Mouse (Mus musculus): Measurements from ENCODE around the gene Acaca. TPM values are rescaled to one million over a fixed set of nuclear protein-coding genes. Genes with fewer than 3 reads are reported as not detected.

Acaca gene
- polyA plus RNA-seq, 1 experiment, result 49.9 TPM

GRCm38 (mm10) chr11:84410879-84411641 is 281.6 kb downstream of the Acaca start:
- Histone ChIP-seq H3K27me3 (ENCODE audit: control insufficient read depth, insufficient read depth, insufficient read length) (no peaks in the 10 kb centered on the region), H3K36me3 (ENCODE audit: control insufficient read depth, insufficient read depth) (no peaks in the 10 kb centered on the region), H3K4me2 (ENCODE audit: low read depth) (no peak overlapping the region), H3K79me2 (ENCODE audit: control insufficient read depth, insufficient read depth) (no peaks in the 10 kb centered on the region), H3K4me3 (no peak overlapping the region), H3ac (ENCODE audit: control insufficient read depth, insufficient read length) (no peak overlapping the region)
- TF ChIP-seq MAX (IDR thresholded peaks at IDR 0.05; ENCODE audit: low read depth) (no peak), E2F4 (IDR thresholded peaks at IDR 0.05; ENCODE audit: insufficient read depth) (no peak), POLR2A (IDR thresholded peaks at IDR 0.05; ENCODE audit: insufficient read length, low read depth) (no peak), MYOG (IDR thresholded peaks at IDR 0.05; ENCODE audit: control insufficient read depth in 1 of 3, insufficient read depth in 1 of 3, insufficient read length in 2 of 3, low read depth in 2 of 3) (no peak), CEBPB (IDR thresholded peaks at IDR 0.05; ENCODE audit: insufficient read depth, poor library complexity, severe bottlenecking) (no peak), SRF (IDR thresholded peaks at IDR 0.05; ENCODE audit: control insufficient read depth, insufficient read length, low read depth) (no peak), TCF12 (IDR thresholded peaks at IDR 0.05; ENCODE audit: insufficient read depth, poor library complexity, severe bottlenecking) (no peak), TCF3 (IDR thresholded peaks at IDR 0.05; ENCODE audit: insufficient read length, low read depth) (no peak), MYOD1 (IDR thresholded peaks at IDR 0.05; ENCODE audit: control insufficient read depth in 1 of 3, insufficient read length in 2 of 3, low read depth in 2 of 3) (no peak), REST (IDR thresholded peaks at IDR 0.05; ENCODE audit: insufficient read depth, insufficient read length) (no peak), POLR2AphosphoS2 (IDR thresholded peaks at IDR 0.05; ENCODE audit: insufficient read length, low read depth) (no peak), USF1 (IDR thresholded peaks at IDR 0.05; ENCODE audit: low read depth) (no peak)

- Histone ChIP-seq H3K36me3 (ENCODE audit: control insufficient read depth, insufficient read depth) (no peaks in the 10 kb centered on the region), H3K79me2 (ENCODE audit: control insufficient read depth, insufficient read depth) (no peaks in the 10 kb centered on the region), H3K4me3 (no peak overlapping the region), H3ac (ENCODE audit: control insufficient read depth, insufficient read length) (no peak overlapping the region), H3K27me3 (ENCODE audit: control insufficient read depth, insufficient read depth, insufficient read length) (no peaks in the 10 kb centered on the region), H3K4me2 (ENCODE audit: low read depth) (no peak overlapping the region)
- TF ChIP-seq E2F4 (IDR thresholded peaks at IDR 0.05; ENCODE audit: insufficient read depth) (no peak), POLR2A (IDR thresholded peaks at IDR 0.05; ENCODE audit: insufficient read length, low read depth) (no peak), MYOD1 (IDR thresholded peaks at IDR 0.05; ENCODE audit: control insufficient read depth in 1 of 3, insufficient read length in 2 of 3, low read depth in 2 of 3) (no peak), SRF (IDR thresholded peaks at IDR 0.05; ENCODE audit: control insufficient read depth, insufficient read length, low read depth) (no peak), TCF12 (IDR thresholded peaks at IDR 0.05; ENCODE audit: insufficient read depth, poor library complexity, severe bottlenecking) (no peak), MAX (IDR thresholded peaks at IDR 0.05; ENCODE audit: low read depth) (no peak), USF1 (IDR thresholded peaks at IDR 0.05; ENCODE audit: low read depth) (no peak), CEBPB (IDR thresholded peaks at IDR 0.05; ENCODE audit: insufficient read depth, poor library complexity, severe bottlenecking) (no peak), MYOG (IDR thresholded peaks at IDR 0.05; ENCODE audit: control insufficient read depth in 1 of 3, insufficient read depth in 1 of 3, insufficient read length in 2 of 3, low read depth in 2 of 3) (no peak), REST (IDR thresholded peaks at IDR 0.05; ENCODE audit: insufficient read depth, insufficient read length) (no peak)
Measured at GRCm38 (mm10) chr11:84411642-84412018, 282.2 kb downstream of the Acaca start.

GRCm38 (mm10) chr11:84412201-84412934 is 282.9 kb downstream of the Acaca start:
- Histone ChIP-seq H3K79me2 (ENCODE audit: control insufficient read depth, insufficient read depth) (no peaks in the 10 kb centered on the region), H3K27me3 (ENCODE audit: control insufficient read depth, insufficient read depth, insufficient read length) (no peaks in the 10 kb centered on the region), H3K4me2 (ENCODE audit: low read depth) (no peak overlapping the region), H3K36me3 (ENCODE audit: control insufficient read depth, insufficient read depth) (no peaks in the 10 kb centered on the region), H3K4me3 (no peak overlapping the region), H3ac (ENCODE audit: control insufficient read depth, insufficient read length) (no peak overlapping the region)
- TF ChIP-seq TCF3 (IDR thresholded peaks at IDR 0.05; ENCODE audit: insufficient read length, low read depth), result no peak
- TF ChIP-seq E2F4 (IDR thresholded peaks at IDR 0.05; ENCODE audit: insufficient read depth), result no peak
- TF ChIP-seq CEBPB (IDR thresholded peaks at IDR 0.05; ENCODE audit: insufficient read depth, poor library complexity, severe bottlenecking), result no peak
- no peak for TF ChIP-seq TCF12 (IDR thresholded peaks at IDR 0.05; ENCODE audit: insufficient read depth, poor library complexity, severe bottlenecking)
- TF ChIP-seq MYOG (IDR thresholded peaks at IDR 0.05; ENCODE audit: control insufficient read depth in 1 of 3, insufficient read depth in 1 of 3, insufficient read length in 2 of 3, low read depth in 2 of 3), result no peak
- TF ChIP-seq POLR2A (IDR thresholded peaks at IDR 0.05; ENCODE audit: insufficient read length, low read depth), result no peak

GRCm38 (mm10) chr11:84413111-84413510 is 283.6 kb downstream of the Acaca start:
- no peak for TF ChIP-seq E2F4 (IDR thresholded peaks at IDR 0.05; ENCODE audit: insufficient read depth)
- no peak for TF ChIP-seq TCF3 (IDR thresholded peaks at IDR 0.05; ENCODE audit: insufficient read length, low read depth)
- TF ChIP-seq REST (IDR thresholded peaks at IDR 0.05; ENCODE audit: insufficient read depth, insufficient read length), result no peak
- no peak for TF ChIP-seq POLR2AphosphoS2 (IDR thresholded peaks at IDR 0.05; ENCODE audit: insufficient read length, low read depth)
- H3K27me3 ChIP-seq (ENCODE audit: control insufficient read depth, insufficient read depth, insufficient read length), result no peaks in the 10 kb centered on the region
- H3K4me2 ChIP-seq (ENCODE audit: low read depth), result no peak overlapping the region
- no peaks in the 10 kb centered on the region for H3K79me2 ChIP-seq (ENCODE audit: control insufficient read depth, insufficient read depth)
- H3K4me3 ChIP-seq, result no peak overlapping the region
- no peaks in the 10 kb centered on the region for H3K36me3 ChIP-seq (ENCODE audit: control insufficient read depth, insufficient read depth)
- H3ac ChIP-seq (ENCODE audit: control insufficient read depth, insufficient read length), result no peak overlapping the region

- Histone ChIP-seq H3ac (ENCODE audit: control insufficient read depth, insufficient read length) (no peak overlapping the region), H3K4me3 (no peak overlapping the region), H3K27me3 (ENCODE audit: control insufficient read depth, insufficient read depth, insufficient read length) (no peaks in the 10 kb centered on the region), H3K4me2 (ENCODE audit: low read depth) (no peak overlapping the region), H3K79me2 (ENCODE audit: control insufficient read depth, insufficient read depth) (no peaks in the 10 kb centered on the region), H3K36me3 (ENCODE audit: control insufficient read depth, insufficient read depth) (peaks cover 3% of the 10 kb centered on the region)
- TF ChIP-seq MYOG (IDR thresholded peaks at IDR 0.05; ENCODE audit: control insufficient read depth in 1 of 3, insufficient read depth in 1 of 3, insufficient read length in 2 of 3, low read depth in 2 of 3), result no peak
- TF ChIP-seq TCF3 (IDR thresholded peaks at IDR 0.05; ENCODE audit: insufficient read length, low read depth), result no peak
- TF ChIP-seq REST (IDR thresholded peaks at IDR 0.05; ENCODE audit: insufficient read depth, insufficient read length), result no peak
- TF ChIP-seq MYOD1 (IDR thresholded peaks at IDR 0.05; ENCODE audit: control insufficient read depth in 1 of 3, insufficient read length in 2 of 3, low read depth in 2 of 3), result no peak
- TF ChIP-seq USF1 (IDR thresholded peaks at IDR 0.05; ENCODE audit: low read depth), result no peak
Measured at GRCm38 (mm10) chr11:84420779-84421178, 291.3 kb downstream of the Acaca start.
